Mouse (Mus musculus) inflammation-experienced regulatory T-cells, adult 6 months (primary cell): Measurements from ENCODE around the gene Ltb. TPM values are rescaled to one million over a fixed set of nuclear protein-coding genes. Genes with fewer than 3 reads are reported as not detected.

Experiments used
- polyA plus RNA-seq, 3 experiments: library from polyadenylated mRNA; unstranded; fragments of 100-300 nt; shearing (Covaris generic); gene quantifications; one replicate each; pipeline ENCODE4 v1.2.1; 2017

The Ltb gene
- polyA plus RNA-seq, 3 experiments from 2014 or later: 112 to 242 (median 186) TPM

Other genes starting within 250 kb of the Ltb start
- under 1 TPM; 0.53 to 0.85 (median 0.80) TPM for gene Hspa1b, start 235.2 kb upstream of the Ltb start, polyA plus RNA-seq
- under 1 TPM in 1 of 3 experiments, not detected in 2; 0.94 TPM for gene Gm20481, start 224.5 kb upstream of the Ltb start, polyA plus RNA-seq
- 1 to 10 TPM in 2 of 3 experiments, under 1 TPM in 1; 0.74 to 2.3 (median 1.1) TPM for gene Hspa1a, start 222.3 kb upstream of the Ltb start, polyA plus RNA-seq
- not detected for gene Hspa1l, start 221.7 kb upstream of the Ltb start, polyA plus RNA-seq
- 10 to 100 TPM; 37.7 to 67.4 (median 40.0) TPM for gene Lsm2, start 212.6 kb upstream of the Ltb start, polyA plus RNA-seq
- gene Vars, start 193.5 kb upstream of the Ltb start, polyA plus RNA-seq: 10 to 100 TPM; 27.2 to 30.9 (median 30.8) TPM
- under 1 TPM in 2 of 3 experiments, not detected in 1; 0.10 to 0.28 TPM for gene Vwa7, start 177.9 kb upstream of the Ltb start, polyA plus RNA-seq
- gene Sapcd1, start 166.4 kb upstream of the Ltb start, polyA plus RNA-seq: 1 to 10 TPM in 2 of 3 experiments, under 1 TPM in 1; 0.54 to 2.6 (median 1.4) TPM
- 1 to 10 TPM; 1.3 to 1.4 (median 1.4) TPM for gene Msh5, start 147.7 kb upstream of the Ltb start, polyA plus RNA-seq
- 100 to 1,000 TPM; 487 to 766 (median 514) TPM for gene Clic1, start 144.5 kb upstream of the Ltb start, polyA plus RNA-seq
- 1 to 10 TPM in 2 of 3 experiments, under 1 TPM in 1; 0.91 to 3.0 (median 1.3) TPM for gene Ddah2, start 135.4 kb upstream of the Ltb start, polyA plus RNA-seq
- gene Ly6g6c, start 129.1 kb upstream of the Ltb start, polyA plus RNA-seq: not detected
- not detected for gene Mpig6b, start 128.3 kb upstream of the Ltb start, polyA plus RNA-seq
- gene Ly6g6e, start 117.5 kb upstream of the Ltb start, polyA plus RNA-seq: not detected
- not detected for gene Ly6g6d, start 116.4 kb upstream of the Ltb start, polyA plus RNA-seq
- gene Ly6g6f, start 108.8 kb upstream of the Ltb start, polyA plus RNA-seq: not detected
- gene Abhd16a, start 105.2 kb upstream of the Ltb start, polyA plus RNA-seq: 10 to 100 TPM; 22.3 to 26.3 (median 25.6) TPM
- not detected for gene Ly6g5c, start 86.2 kb upstream of the Ltb start, polyA plus RNA-seq
- 1 to 10 TPM; 1.9 to 8.9 (median 3.9) TPM for gene Ly6g5b, start 79.0 kb upstream of the Ltb start, polyA plus RNA-seq
- gene Gpank1, start 73.0 kb upstream of the Ltb start, polyA plus RNA-seq: 10 to 100 TPM; 57.1 to 87.4 (median 74.3) TPM
- gene Csnk2b, start 72.4 kb upstream of the Ltb start, polyA plus RNA-seq: 100 to 1,000 TPM; 246 to 346 (median 344) TPM
- gene D17H6S53E, start 68.1 kb upstream of the Ltb start, polyA plus RNA-seq: 10 to 100 TPM; 20.0 to 27.1 (median 25.1) TPM
- gene Apom, start 62.4 kb upstream of the Ltb start, polyA plus RNA-seq: not detected
- 10 to 100 TPM; 25.4 to 33.8 (median 29.1) TPM for gene Bag6, start 59.3 kb upstream of the Ltb start, polyA plus RNA-seq
- gene Prrc2a, start 29.5 kb upstream of the Ltb start, polyA plus RNA-seq: 100 to 1,000 TPM in 1 of 3 experiments, 10 to 100 TPM in 2; 47.1 to 105 (median 47.2) TPM
- gene Aif1, start 18.4 kb upstream of the Ltb start, polyA plus RNA-seq: 1 to 10 TPM in 2 of 3 experiments, under 1 TPM in 1; 0.79 to 5.4 (median 2.1) TPM
- 10 to 100 TPM in 1 of 3 experiments, 1 to 10 TPM in 2; 6.4 to 11.2 (median 8.8) TPM for gene Lst1, start 6.0 kb upstream of the Ltb start, polyA plus RNA-seq
- gene Tnf, start 7.6 kb downstream of the Ltb start, polyA plus RNA-seq: 10 to 100 TPM; 20.9 to 28.8 (median 24.9) TPM
- 100 to 1,000 TPM in 1 of 3 experiments, 10 to 100 TPM in 2; 34.4 to 113 (median 95.2) TPM for gene Lta, start 10.9 kb downstream of the Ltb start, polyA plus RNA-seq
- gene Gm16181, start 26.4 kb downstream of the Ltb start, polyA plus RNA-seq: under 1 TPM in 2 of 3 experiments, not detected in 1; 0.67 to 0.68 TPM
- gene Atp6v1g2, start 39.2 kb downstream of the Ltb start, polyA plus RNA-seq: 1 to 10 TPM; 4.6 to 7.2 (median 5.9) TPM
- 1 to 10 TPM; 1.7 to 3.3 (median 1.9) TPM for gene Nfkbil1, start 41.4 kb downstream of the Ltb start, polyA plus RNA-seq
- 100 to 1,000 TPM; 194 to 276 (median 261) TPM for gene Ddx39b, start 47.3 kb downstream of the Ltb start, polyA plus RNA-seq
- 1,000 to 10,000 TPM; 4,089 to 4,363 (median 4,119) TPM for gene H2-D1, start 68.3 kb downstream of the Ltb start, polyA plus RNA-seq
- under 1 TPM in 2 of 3 experiments, not detected in 1; 0.23 to 0.24 TPM for gene H2-Q1, start 126.0 kb downstream of the Ltb start, polyA plus RNA-seq
- 10 to 100 TPM in 2 of 3 experiments, 1 to 10 TPM in 1; 4.6 to 25.2 (median 21.9) TPM for gene H2-Q2, start 147.8 kb downstream of the Ltb start, polyA plus RNA-seq
- gene H2-Q4, start 185.2 kb downstream of the Ltb start, polyA plus RNA-seq: 10 to 100 TPM; 11.4 to 17.3 (median 16.4) TPM
- 100 to 1,000 TPM; 356 to 772 (median 602) TPM for gene H2-Q6, start 230.4 kb downstream of the Ltb start, polyA plus RNA-seq
- gene H2-Q7, start 244.7 kb downstream of the Ltb start, polyA plus RNA-seq: 1,000 to 10,000 TPM in 2 of 3 experiments, 100 to 1,000 TPM in 1; 921 to 1,440 (median 1,337) TPM